ENCODE assay signal across 9 mouse cellular contexts in the genomic region with DNA sequence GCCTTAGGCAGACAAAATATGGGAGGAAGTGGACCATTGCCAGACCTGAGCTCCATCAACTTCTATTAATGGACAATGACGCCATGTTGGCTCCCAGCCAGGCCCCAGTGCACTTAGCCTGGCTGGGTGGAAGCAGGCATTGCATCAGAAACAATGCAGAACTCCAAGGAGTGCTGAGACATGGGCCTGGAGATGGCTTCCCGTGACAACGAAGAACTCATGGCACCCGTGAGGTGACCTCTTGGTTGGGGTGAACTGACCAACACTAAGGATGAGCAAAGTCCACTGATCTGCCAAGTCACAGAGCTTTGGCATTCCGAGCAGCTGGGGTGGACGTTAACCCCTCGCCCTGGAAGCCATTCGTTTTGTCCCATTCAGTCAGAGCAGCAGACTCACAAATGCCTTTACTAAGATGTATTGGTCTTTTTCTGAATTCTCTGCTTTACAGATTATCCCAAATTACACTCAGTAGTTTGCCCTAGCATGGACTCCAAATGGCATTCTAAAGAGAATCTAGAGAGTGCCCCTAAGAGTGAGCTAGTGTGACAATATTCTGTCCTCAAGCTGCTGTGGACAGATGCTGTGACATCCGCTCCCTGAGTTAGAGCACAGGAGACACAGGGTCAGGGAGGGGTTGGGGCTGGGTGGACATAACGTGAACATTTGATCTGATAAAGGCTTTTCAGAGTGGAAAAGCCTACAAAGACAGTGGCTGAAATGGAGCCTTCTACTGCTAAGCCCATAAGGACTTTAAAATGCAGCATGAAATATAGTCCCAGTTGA.
DNase-seq lines count a peak whose midpoint lies in the region; ATAC-seq and TF ChIP-seq lines count a peak whose summit lies in the region.
"Had no signal": no experiment of that assay in that cellular context is flagged by ENCODE, and none has a peak within 500 bp of the region (broad histone marks: within the 10 kb centered on the region; RNA-seq: fewer than 3 reads in every experiment).

No protein-coding gene starts in this region.

- no peak overlapping the region for H3K4me3 ChIP-seq in heart, embryonic 16.5 days (ENCODE audit: low read length)
- H3K4me3 ChIP-seq in lung, postnatal 0 days (ENCODE audit: low read depth, low read length), result no peak overlapping the region
- H3K4me3 ChIP-seq in stomach, embryonic 15.5 days (replicated peaks), result no peak overlapping the region

- DNase-seq in 3T3-L1 (ENCODE audit: low read depth, low spot score), result peak; percentile 79
- peak; percentile 69 to 79 for DNase-seq in adrenal gland, adult (ENCODE audit: inconsistent age in 2 of 2, low spot score in 1 of 2)
- DNase-seq in embryo, embryonic 11 days, result peak; percentile 19
- DNase-seq in layer of hippocampus, adult 11-12 months (ENCODE audit: low spot score), result peak; percentile 75
- DNase-seq in lung, postnatal 0 days (ENCODE audit: low spot score), result peak; percentile 94
- DNase-seq in spleen, adult 12 weeks (ENCODE audit: low spot score), result no peak

- no peaks in the 10 kb centered on the region for H3K36me3 ChIP-seq in heart, embryonic 16.5 days (ENCODE audit: control insufficient read depth, insufficient read depth)
- H3K36me3 ChIP-seq in lung, postnatal 0 days (ENCODE audit: insufficient read depth, low read length), result no peaks in the 10 kb centered on the region
- no peaks in the 10 kb centered on the region for H3K36me3 ChIP-seq in stomach, embryonic 15.5 days

- H3K9ac ChIP-seq in heart, embryonic 16.5 days (ENCODE audit: low read length), result peak overlapping the region; percentile 2; the same call in 1 of the 2 replicates
- H3K9ac ChIP-seq in lung, postnatal 0 days (replicated peaks; ENCODE audit: low read depth), result no peak overlapping the region
- H3K9ac ChIP-seq in stomach, embryonic 15.5 days, result no peak overlapping the region
- H3K9ac ChIP-seq: liver, embryonic 14.5 days had no signal

- peaks cover 15% of the 10 kb centered on the region for H3K4me1 ChIP-seq in heart, embryonic 16.5 days (ENCODE audit: control insufficient read depth, insufficient read depth, low read length)
- H3K4me1 ChIP-seq in lung, postnatal 0 days (ENCODE audit: insufficient read depth, low read depth, low read length), result peaks cover 5% of the 10 kb centered on the region; the same call in 1 of the 2 replicates
- H3K4me1 ChIP-seq in stomach, embryonic 15.5 days, result 0 out of 2 replicates have a peak, but pooled peaks cover 2% of the 10 kb centered on the region

- H3K9me3 ChIP-seq in heart, embryonic 16.5 days (replicated peaks; ENCODE audit: control insufficient read depth, low read length), result no peaks in the 10 kb centered on the region
- no peaks in the 10 kb centered on the region for H3K9me3 ChIP-seq in lung, postnatal 0 days (ENCODE audit: low read length)
- H3K9me3 ChIP-seq in stomach, embryonic 15.5 days, result no peaks in the 10 kb centered on the region

- TF ChIP-seq CTCF in lung, postnatal 0 days (IDR thresholded peaks at IDR 0.05), result no peak

- WGBS in heart, embryonic 16.5 days, result 35% methylated on average over 10 of the region's 10 CpGs
- WGBS in lung, postnatal 0 days, result 35% methylated on average over 10 of the region's 10 CpGs
- WGBS in stomach, embryonic 15.5 days, result 43% methylated on average over 10 of the region's 10 CpGs

- peak overlapping the region; percentile 65 for H3K27ac ChIP-seq in heart, embryonic 16.5 days (ENCODE audit: low read length)
- no peak overlapping the region for H3K27ac ChIP-seq in lung, postnatal 0 days (ENCODE audit: low read length)
- peak overlapping the region; percentile 48; the same call in 1 of the 2 replicates for H3K27ac ChIP-seq in stomach, embryonic 15.5 days
- H3K27ac ChIP-seq: liver, embryonic 14.5 days had no signal

- no peak overlapping the region for H3K4me2 ChIP-seq in heart, embryonic 16.5 days (ENCODE audit: low read depth, low read length)
- no peak overlapping the region for H3K4me2 ChIP-seq in lung, postnatal 0 days (replicated peaks; ENCODE audit: low read depth, low read length)
- no peak overlapping the region for H3K4me2 ChIP-seq in stomach, embryonic 15.5 days

- peak; percentile 91 for TF ChIP-seq EP300 in lung, postnatal 0 days (IDR thresholded peaks at IDR 0.05)

- H3K27me3 ChIP-seq in heart, embryonic 16.5 days (ENCODE audit: control insufficient read depth, insufficient read depth, low read length), result no peaks in the 10 kb centered on the region
- no peaks in the 10 kb centered on the region for H3K27me3 ChIP-seq in lung, postnatal 0 days (replicated peaks; ENCODE audit: insufficient read depth, low read length)
- no peaks in the 10 kb centered on the region for H3K27me3 ChIP-seq in stomach, embryonic 15.5 days (replicated peaks)

- peak; percentile 96 for ATAC-seq in heart, embryonic 16.5 days (replicated peaks; ENCODE audit: extremely low read depth, insufficient read depth, low FRiP score)
- peak; percentile 97 for ATAC-seq in lung, postnatal 0 days
- peak; percentile 75; the same call in 1 of the 2 replicates for ATAC-seq in stomach, embryonic 15.5 days (ENCODE audit: insufficient read depth, low FRiP score, low read depth)
